Mouse (Mus musculus) testis, postnatal 14 days (tissue): ENCODE measurements at regions not wholly inside any gene's neighbourhood (a gene's known extent, or its start where the extent isn't known, plus 50 kb on each side); places are given as distances from the start of the nearest gene placed in this dataset.

Experiments
- DNase-seq: peaks from one replicate; pipeline ENCODE4 v3.0.0; 2021; ENCODE audit warnings: low spot score

- DNase-seq: no peak
Measured at GRCm38 (mm10) chr1:21132340-21132739, 53.3 kb upstream of the Tram2 start.

- DNase-seq: no peak
Measured at GRCm38 (mm10) chr1:21146961-21147360, 67.9 kb upstream of the Tram2 start.

DNA sequence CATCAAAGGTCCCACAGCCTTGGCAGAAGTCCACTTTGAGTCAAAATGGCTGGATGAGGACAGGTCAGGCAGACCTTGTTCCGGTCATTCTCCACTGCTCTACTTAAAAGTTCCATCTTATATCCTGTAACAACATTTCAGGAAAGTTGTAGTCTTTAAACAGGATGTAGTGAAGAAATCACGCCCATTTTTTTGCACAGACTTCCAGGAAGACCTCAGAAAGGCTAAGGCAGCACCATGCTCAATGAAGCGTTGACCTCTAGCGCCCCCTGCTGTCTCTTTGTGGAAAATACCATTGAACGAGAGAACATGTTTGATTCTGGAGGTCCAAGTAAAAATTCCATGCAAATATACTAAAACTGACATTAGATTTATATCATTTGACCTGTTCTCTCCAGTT lies 56.6 kb upstream of the Tmem14a start:
- peak; percentile 58 for DNase-seq

- peak; percentile 73 for DNase-seq
Measured at GRCm38 (mm10) chr1:21166287-21166733, 52.1 kb upstream of the Tmem14a start.

- DNase-seq: no peak
Measured at GRCm38 (mm10) chr1:21166762-21167161, 51.6 kb upstream of the Tmem14a start.
